Mouse (Mus musculus) kidney, adult 2 months (tissue): Measurements from ENCODE around the gene Adamts18. TPM values are rescaled to one million over a fixed set of nuclear protein-coding genes. Genes with fewer than 3 reads are reported as not detected.

Experiments used
- DNase-seq: peaks from one replicate; pipeline ENCODE4 v3.0.0; 2021
- H3K27ac ChIP-seq: fragments of 200-500 bp; 2 replicates; pipeline ENCODE4 v1.5.1; 2012; ENCODE audit warnings: low read depth, low read length, control low read depth, inconsistent platforms; ENCODE audit not compliant: insufficient read depth
- H3K27me3 ChIP-seq: fragments of 200-500 bp; replicated peaks from 2 replicates; pipeline ENCODE4 v1.6.1; 2012; ENCODE audit warnings: mild to moderate bottlenecking, moderate library complexity, low read length, inconsistent platforms; ENCODE audit not compliant: control insufficient read depth, insufficient read depth
- H3K36me3 ChIP-seq: fragments of 200-500 bp; 2 replicates; pipeline ENCODE4 v1.6.1; 2012; ENCODE audit warnings: mild to moderate bottlenecking, moderate library complexity, low read length, inconsistent platforms; ENCODE audit not compliant: control insufficient read depth, insufficient read depth
- H3K4me1 ChIP-seq: fragments of 200-500 bp; 2 replicates; pipeline ENCODE4 v1.6.1; 2011; ENCODE audit warnings: low read length; ENCODE audit not compliant: control insufficient read depth, insufficient read depth
- H3K4me3 ChIP-seq: fragments of 200-500 bp; 2 replicates; pipeline ENCODE4 v1.5.1; 2011; ENCODE audit warnings: mild to moderate bottlenecking, low read depth, low read length, control low read depth; ENCODE audit not compliant: insufficient read depth
- CTCF ChIP-seq: fragments of 200-500 bp; conservative IDR thresholded peaks from 2 replicates; pipeline ENCODE4 v1.5.1; 2011; ENCODE audit warnings: low read depth, mild to moderate bottlenecking, control low read depth, low read length, moderate library complexity, mixed read lengths; ENCODE audit not compliant: insufficient read depth, insufficient read length
- POLR2A ChIP-seq: fragments of 200-500 bp; IDR thresholded peaks from one replicate; pipeline ENCODE4 v1.6.1; 2011; ENCODE audit warnings: low read depth, low read length, control low read depth
- WGBS: fragments of 180-500 bp; shearing (Covaris S2); methylation state at CpG from one replicate; pipeline ENCODE4 v1.1.7; 2018; 5-methylcytosine and 5-hydroxymethylcytosine counted together
- polyA plus RNA-seq: library from polyadenylated mRNA; depleted of rRNA; stranded (reverse); fragments of >200 nt; gene quantifications from 2 replicates; pipeline ENCODE4 v1.2.3, GENCODE M21; 2012

The Adamts18 gene
- polyA plus RNA-seq, 1 experiment, result not detected

DNA sequence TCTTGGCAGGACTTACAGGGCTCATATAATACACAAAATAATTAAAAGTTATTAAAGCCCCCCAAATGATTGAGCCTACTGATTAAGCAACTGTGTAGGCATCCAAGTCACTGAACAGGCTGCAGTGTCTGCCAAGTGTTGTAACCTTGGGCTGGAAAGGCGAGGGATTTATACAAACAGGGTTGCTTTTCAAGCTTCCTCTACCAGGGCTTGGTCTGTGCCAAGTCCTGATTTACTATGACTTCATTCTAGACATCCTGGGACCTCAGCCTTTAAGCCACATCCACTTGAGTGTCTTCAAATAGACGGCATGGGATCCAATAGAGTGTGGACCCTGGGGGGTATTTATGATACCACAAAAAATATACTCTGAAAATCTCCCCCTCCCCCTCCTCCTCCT, 173.3 kb downstream of the Adamts18 start:
- no peak for DNase-seq
- Histone ChIP-seq H3K4me1 (no peaks in the 10 kb centered on the region), H3K36me3 (no peaks in the 10 kb centered on the region), H3K27me3 (no peaks in the 10 kb centered on the region), H3K4me3 (no peak overlapping the region), H3K27ac (no peak overlapping the region)
- no peak for TF ChIP-seq POLR2A
- no peak for TF ChIP-seq CTCF
- WGBS, result 56% methylated on average over 2 of the region's 2 CpGs

DNA sequence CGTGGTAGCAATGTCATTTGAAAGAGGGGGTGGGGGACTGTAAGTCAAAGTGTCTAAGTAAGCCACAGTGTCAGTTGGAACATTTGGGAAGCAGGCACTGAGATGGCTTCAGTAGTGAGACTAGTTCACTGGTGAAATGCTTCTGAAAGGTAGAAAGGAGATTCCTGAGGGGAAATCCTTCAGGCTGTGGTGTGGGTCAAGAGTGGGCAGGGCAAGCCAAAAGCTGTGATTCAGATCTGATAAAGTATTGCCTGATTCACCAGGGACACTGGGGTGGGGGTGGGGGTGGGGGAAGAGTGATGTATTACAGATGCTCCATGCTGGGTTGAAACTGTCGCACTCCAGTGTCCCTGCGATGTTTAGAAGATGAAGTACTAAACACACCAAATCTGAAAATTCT, 173.9 kb downstream of the Adamts18 start:
- H3K36me3 ChIP-seq, result no peaks in the 10 kb centered on the region
- WGBS, result 69% methylated on average over 3 of the region's 3 CpGs
- H3K4me3 ChIP-seq, result no peak overlapping the region
- no peak for DNase-seq
- H3K27me3 ChIP-seq, result no peaks in the 10 kb centered on the region
- H3K4me1 ChIP-seq, result no peaks in the 10 kb centered on the region
- H3K27ac ChIP-seq, result no peak overlapping the region
- TF ChIP-seq POLR2A (no peak), CTCF (no peak)

DNA sequence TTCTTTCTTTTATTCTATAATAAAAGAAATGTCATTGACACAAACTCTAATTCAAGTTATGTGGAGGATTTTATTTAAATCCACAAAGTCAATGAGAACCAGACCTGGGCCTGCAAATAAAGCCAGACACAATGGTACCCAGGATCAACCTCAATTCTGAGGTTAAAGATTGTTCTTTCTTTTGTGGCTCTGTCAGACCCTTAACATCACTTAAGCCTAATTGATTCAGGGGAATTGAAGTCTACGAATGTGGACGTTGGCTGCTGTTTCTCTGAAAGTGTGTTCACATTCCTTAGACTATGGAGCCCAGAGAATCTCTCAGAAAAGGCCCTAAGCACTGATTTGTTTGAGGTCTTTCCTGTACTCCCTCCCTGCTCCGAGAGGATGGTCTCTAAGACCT, 175.2 kb downstream of the Adamts18 start:
- Histone ChIP-seq H3K4me3 (no peak overlapping the region), H3K36me3 (no peaks in the 10 kb centered on the region), H3K27ac (no peak overlapping the region), H3K27me3 (no peaks in the 10 kb centered on the region), H3K4me1 (no peaks in the 10 kb centered on the region)
- TF ChIP-seq POLR2A (no peak), CTCF (no peak)
- no peak for DNase-seq
- 76% methylated on average over 3 of the region's 3 CpGs for WGBS

DNA sequence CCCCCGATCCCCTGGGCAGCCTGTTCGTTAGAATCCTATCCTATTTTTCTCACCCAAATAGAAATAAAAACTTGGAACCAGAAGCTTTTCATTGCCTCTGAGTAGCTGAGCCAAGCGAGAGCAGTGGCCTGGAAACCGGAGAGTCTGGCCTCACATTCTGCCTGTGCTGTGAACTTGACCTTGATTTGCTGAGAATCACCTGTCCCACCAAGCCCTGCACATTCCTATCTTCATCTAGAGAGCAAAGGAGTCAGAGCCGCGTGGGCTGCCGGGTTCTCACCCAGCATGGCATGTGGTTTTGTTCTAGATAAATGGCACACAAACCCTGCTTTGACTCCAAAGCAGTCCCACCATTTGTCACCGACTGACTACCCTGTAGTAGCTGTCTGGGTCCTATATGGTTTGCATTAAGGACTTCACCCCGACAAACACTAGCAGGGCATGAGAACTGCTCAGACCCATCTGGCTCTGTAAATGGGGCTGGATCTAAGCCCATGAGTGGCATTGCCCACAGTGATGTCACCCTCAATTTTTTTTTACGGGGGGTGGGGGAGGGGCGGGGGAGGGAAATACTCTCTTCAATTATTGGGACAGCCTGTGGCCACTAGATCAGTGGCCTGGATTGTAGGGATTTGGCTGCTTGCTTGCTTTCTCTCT, 175.8 kb downstream of the Adamts18 start:
- 57% methylated on average over 11 of the region's 11 CpGs for WGBS
- no peak for TF ChIP-seq POLR2A
- no peak for TF ChIP-seq CTCF
- H3K4me1 ChIP-seq, result no peaks in the 10 kb centered on the region
- H3K4me3 ChIP-seq, result no peak overlapping the region
- peak; percentile 11 for DNase-seq
- no peaks in the 10 kb centered on the region for H3K27me3 ChIP-seq
- no peak overlapping the region for H3K27ac ChIP-seq
- no peaks in the 10 kb centered on the region for H3K36me3 ChIP-seq

DNA sequence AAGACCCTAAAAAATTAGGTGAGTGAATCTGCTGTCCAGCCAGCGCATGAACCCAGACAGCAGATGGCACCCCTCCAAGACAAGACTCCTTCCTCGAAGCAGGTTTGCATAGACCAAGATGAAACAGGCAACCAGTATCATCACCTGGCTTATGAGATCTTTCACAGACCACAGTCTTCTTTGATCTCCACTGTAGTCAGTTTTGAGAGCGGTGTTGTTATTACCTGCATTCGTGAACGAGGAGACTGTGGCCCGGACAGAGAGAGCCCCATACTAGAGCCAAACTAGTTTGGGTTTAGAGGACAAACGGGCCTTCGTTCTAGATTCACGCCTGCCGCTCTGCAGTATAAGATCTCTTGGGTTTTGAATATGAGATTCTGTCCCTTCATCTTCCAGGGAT, 178.6 kb downstream of the Adamts18 start:
- Histone ChIP-seq H3K27me3 (no peaks in the 10 kb centered on the region), H3K4me3 (no peak overlapping the region), H3K27ac (no peak overlapping the region), H3K4me1 (no peaks in the 10 kb centered on the region), H3K36me3 (no peaks in the 10 kb centered on the region)
- WGBS, result 93% methylated on average over 10 of the region's 10 CpGs
- TF ChIP-seq POLR2A (no peak), CTCF (no peak)
- no peak for DNase-seq

DNA sequence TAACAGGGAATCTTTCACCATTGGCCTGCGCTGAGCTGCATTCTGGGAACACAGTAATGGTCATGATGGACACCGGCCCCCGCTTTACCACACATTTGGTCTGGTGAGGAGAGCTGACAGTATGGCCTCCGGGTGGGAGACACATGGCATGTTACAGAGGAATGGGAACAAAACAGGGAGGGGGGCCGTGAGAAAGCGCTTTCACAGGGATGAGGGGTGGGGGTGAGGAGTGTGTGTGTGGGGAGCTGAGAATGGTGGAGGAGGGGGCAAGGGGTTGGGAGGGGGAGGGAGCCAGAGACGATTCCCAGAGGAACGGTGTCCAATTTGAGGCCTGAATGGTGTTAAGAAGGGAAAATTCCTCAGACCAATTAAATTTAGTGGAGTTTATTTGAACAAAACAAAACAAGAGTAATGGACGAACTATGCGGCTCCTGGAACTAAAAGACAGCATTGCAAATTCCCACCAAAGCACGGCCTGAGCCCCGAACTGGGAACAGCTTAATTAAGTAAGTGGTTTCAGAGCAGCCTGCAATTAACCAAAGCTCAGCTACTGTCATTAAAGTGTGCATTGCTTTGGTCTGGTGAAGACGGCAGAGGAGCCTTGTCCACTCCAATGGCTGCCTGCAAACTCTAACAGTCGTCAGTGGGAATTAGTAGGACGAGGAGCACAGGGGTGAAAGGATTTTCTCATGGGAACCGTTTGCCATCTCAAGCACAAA, 181.7 kb downstream of the Adamts18 start:
- 48% methylated on average over 16 of the region's 16 CpGs for WGBS
- TF ChIP-seq POLR2A (no peak), CTCF (no peak)

DNA sequence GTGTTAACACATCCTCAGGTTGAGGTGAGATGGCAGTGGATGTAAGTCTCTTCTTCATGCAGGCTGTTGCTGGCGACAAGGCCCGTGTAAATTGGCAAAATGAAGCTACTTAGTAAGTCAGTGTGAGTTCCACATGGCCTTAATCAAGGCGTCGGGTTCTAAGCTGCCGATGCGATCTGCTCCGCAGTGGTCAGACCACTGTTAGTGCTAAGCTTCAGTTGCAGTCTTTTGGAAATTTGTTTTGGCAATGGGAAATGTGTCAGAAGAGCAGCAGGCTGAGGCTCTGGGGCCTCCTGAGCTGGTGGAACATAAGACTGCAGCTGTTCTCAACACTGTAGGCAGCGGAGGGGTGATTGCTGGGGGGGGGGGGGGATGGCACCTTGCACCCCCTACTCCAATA, 182.6 kb downstream of the Adamts18 start:
- no peaks in the 10 kb centered on the region for H3K4me1 ChIP-seq
- H3K4me3 ChIP-seq, result no peak overlapping the region
- 74% methylated on average over 8 of the region's 8 CpGs for WGBS
- H3K27me3 ChIP-seq, result no peaks in the 10 kb centered on the region
- no peak for TF ChIP-seq POLR2A
- TF ChIP-seq CTCF, result no peak
- no peaks in the 10 kb centered on the region for H3K36me3 ChIP-seq
- no peak for DNase-seq
- no peak overlapping the region for H3K27ac ChIP-seq

More for the DNA sequence above, 181.7 kb downstream of the Adamts18 start:
- Histone ChIP-seq H3K27ac (no peak overlapping the region), H3K4me3 (no peak overlapping the region), H3K36me3 (no peaks in the 10 kb centered on the region), H3K27me3 (no peaks in the 10 kb centered on the region), H3K4me1 (no peaks in the 10 kb centered on the region)
- no peak for DNase-seq
